Mouse (Mus musculus) cerebellum, adult (tissue): Measurements from ENCODE around the gene Fbxw8.

Source experiments
- ATAC-seq: cut with Nextera tagmentation; 2 replicates; pipeline ENCODE4 v1.9.2; 2017; ENCODE audit warnings: mild to moderate bottlenecking, moderate library complexity, mixed read lengths; ENCODE audit not compliant: insufficient number of reproducible peaks, low FRiP score, low TSS enrichment

Fbxw8 gene

GRCm38 (mm10) chr5:118160691-118161090 is 5.4 kb upstream of the Fbxw8 start:
- ATAC-seq = no peak

GRCm38 (mm10) chr5:118156976-118157375 is 1.7 kb upstream of the Fbxw8 start:
- no peak for ATAC-seq

DNA sequence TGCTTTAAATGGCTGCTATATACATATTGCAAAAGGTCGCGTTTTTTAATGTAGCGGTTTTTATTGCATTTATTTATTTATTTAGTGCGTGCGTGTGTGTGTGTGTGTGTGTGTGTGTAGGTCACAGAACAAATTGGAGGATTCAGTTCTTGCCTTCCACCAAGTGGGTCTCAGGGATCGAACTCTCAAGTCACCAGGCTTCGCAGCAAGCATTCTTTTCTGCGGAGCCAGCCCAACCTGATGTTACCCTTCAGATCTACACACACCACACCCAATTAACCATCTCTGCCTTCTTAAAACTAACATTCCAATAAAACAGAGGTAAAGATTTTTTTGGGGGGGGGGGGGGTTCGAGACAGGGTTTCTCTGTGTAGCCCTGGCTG is 292 bp upstream of the Fbxw8 start:
- ATAC-seq = no peak

- no peak for ATAC-seq
Measured at GRCm38 (mm10) chr5:118149711-118150110, 5.6 kb downstream of the Fbxw8 start.

DNA sequence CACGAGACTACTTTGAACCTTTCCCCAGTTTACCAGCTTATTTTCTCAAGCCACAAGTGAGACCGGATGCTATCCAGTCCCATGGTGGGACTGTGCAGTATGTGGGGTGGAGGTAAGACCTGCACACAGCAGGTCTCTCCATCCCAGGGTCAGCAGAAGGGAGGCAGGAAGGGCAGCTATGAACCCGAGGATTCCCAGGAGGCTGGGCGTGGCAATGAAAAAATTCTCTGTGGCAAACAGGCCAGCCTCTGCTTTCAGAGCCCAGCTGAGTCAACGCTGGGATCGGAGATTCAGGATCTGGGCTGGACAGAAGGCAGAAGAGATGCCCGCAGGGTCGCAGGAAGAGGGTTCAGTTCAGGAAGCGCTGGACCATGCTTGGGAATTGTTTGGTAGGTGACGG is 8.0 kb downstream of the Fbxw8 start:
- no peak for ATAC-seq

DNA sequence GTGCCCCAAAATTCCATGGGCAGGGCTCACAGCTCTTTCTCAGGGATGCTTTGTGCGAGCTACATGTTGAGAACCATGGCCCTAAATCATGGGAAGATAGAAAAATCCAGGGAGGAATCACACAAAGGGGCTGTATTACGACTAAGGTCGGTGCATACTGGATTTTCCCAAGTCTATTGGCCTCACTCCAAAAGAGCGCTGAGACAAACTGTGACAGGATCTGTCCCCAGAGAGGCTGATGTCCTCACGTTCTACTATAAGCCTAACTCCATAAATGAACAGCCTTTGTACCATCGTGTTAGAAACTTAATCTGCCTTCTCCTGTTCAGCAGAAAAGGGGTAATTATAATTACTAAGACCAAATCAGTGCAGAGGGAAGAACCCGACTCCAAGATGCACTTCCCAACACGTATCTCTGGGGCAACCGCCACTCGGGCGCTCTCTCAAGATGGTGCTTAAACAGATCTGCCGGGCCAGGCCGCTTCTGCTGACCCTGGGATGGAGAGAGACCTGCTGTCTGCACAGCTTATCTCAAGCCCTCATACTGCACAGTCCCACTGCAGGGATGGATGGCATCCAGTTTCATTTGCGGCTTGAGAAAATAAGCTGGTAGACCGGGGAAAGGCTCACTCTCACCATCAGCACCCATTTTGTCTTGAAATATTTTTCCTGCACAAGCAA is 9.1 kb downstream of the Fbxw8 start:
- no peak for ATAC-seq

DNA sequence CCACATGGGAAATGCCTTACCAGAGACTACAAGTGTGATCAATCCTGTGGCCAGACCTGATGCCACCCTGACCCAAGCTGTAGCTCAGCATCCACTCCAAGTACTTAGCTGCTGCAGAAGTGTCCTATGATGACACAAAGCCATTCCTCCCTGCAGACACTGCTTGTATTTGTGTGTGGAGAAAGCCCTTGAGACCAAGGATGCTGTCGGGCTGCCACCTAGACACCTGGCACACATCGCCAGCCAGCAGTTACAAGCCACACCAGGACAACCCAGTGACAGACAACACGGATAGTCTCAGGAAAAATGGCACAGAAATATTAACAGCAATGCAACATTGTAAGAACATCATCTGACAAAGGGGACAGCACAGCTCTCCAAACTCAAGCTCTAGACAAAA is 9.8 kb downstream of the Fbxw8 start:
- ATAC-seq = no peak

GRCm38 (mm10) chr5:118144770-118145169 is 10.5 kb downstream of the Fbxw8 start:
- ATAC-seq = no peak

- no peak for ATAC-seq
Measured at GRCm38 (mm10) chr5:118144327-118144726, 10.9 kb downstream of the Fbxw8 start.

DNA sequence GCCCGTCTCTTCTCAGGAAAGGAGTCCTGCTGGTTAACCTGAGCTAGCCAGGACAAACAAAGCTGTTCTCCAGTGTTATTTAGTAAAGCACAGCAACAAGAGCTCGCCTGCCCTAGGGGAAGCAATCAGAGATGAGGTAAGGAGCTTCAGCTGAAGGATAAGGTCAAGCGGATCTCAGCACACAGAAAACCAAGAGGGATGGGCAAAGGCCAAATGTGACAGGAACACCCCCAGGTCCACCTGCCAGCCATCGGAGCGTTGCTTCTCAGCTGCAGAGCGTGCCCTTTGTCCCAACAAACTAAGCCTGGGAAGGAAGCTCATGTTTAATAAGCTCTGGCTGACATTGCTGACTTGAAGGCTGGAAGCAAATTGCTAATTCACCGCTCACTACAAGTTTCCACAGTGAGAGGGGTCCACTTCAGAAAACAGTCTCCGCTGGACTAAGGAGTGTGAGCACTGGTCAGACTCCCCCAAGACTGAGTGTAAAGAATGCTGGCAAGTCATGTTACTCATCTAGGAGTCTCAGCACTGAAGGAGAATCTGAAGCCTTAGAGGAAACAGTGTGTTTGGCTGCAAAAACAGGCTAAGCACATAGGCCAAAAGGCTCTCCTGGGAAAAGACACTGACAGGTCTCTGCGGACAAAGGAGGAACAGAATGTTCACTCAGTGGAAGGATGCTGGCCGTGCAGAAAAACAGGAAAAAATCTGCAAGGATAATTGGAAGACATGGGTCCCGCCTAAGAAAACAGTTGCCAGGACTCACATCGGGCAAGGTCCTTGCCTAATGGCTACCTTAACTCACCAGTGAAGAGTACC is 11.8 kb downstream of the Fbxw8 start:
- ATAC-seq = no peak

GRCm38 (mm10) chr5:118142471-118142870 is 12.8 kb downstream of the Fbxw8 start:
- no peak for ATAC-seq

DNA sequence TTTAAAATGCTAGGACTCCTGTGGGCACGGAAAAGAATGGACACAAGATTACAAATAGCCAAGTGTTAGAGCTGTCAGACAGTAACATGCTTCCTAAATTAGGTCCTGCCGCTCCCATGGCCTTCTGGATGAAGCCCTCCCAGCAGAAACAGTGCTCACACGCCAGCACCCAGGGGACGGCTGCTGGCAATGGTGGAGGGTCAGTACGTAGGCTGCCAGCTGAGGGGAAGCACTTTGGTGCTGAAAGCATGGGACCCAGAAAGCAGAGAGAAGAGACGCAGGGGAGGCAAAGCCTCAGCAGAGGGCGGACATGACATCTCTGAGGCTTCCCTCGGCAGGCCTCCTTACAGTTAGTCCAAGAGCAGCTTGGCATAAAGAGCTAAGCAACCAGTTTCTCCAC is 15.6 kb downstream of the Fbxw8 start:
- no peak for ATAC-seq

GRCm38 (mm10) chr5:118136391-118136790 is 18.9 kb downstream of the Fbxw8 start:
- no peak for ATAC-seq

GRCm38 (mm10) chr5:118128651-118129050 is 26.6 kb downstream of the Fbxw8 start:
- no peak for ATAC-seq

- ATAC-seq = no peak
Measured at GRCm38 (mm10) chr5:118128208-118128607, 27.1 kb downstream of the Fbxw8 start.

DNA sequence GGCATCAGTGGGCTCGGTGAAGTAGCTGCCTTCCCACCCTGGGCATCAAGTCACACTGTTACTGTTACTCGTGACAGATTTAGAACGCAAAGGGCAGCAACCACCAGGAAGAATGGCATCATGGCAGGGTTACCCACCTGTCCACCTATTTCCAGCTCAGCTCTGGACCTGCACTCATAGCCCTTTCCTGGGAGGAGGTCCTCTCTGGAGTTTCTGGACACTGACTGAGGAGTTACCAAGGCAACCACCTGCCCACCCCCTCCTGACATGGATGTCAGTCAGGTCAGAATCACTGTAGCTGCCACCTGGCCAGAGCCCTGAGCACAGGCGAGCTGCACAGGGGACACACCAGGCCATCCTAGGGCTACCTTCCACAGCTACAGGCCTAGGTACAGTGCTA is 28.6 kb downstream of the Fbxw8 start:
- ATAC-seq = peak; percentile 27; the same call in 1 of the 2 replicates

DNA sequence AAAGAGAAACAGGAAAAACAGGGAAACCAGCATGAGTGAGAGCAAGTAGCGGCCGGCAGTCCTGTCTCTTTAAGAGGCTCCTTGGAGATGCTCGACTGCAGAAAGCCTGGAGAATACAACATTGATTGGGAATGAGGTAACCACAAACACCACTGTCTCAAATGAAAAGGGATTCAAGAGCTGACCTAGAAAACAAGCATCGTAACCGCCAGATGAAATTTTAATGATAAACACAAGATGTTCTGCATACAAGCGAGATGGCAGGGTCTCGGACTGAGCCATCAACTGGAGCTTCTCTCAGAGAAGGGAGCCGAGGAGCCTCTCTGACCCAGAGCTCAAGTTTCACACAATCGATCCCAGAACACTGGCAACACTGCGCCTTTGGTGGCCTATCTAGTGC is 32.2 kb downstream of the Fbxw8 start:
- no peak for ATAC-seq

DNA sequence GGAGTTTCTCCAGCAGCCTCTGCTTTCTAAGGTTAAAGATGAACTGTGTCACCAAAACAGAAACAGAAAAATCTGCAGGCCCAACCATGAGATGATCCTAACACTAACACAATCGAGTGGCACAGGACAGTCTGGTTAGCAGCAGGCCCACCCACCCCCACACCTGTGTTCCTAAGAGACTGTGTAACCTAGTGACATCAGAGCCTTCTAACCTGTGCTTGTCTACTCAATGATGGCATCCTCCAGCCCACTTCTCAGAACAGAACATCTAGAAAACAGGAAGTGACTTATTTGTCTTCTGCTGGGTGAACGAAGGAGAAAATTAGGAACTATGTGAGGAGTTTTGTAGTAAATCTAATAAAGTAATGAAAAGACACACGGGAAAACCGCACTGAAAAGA is 33.3 kb downstream of the Fbxw8 start:
- ATAC-seq = no peak

- ATAC-seq = no peak
Measured at GRCm38 (mm10) chr5:118120670-118121069, 34.6 kb downstream of the Fbxw8 start.

DNA sequence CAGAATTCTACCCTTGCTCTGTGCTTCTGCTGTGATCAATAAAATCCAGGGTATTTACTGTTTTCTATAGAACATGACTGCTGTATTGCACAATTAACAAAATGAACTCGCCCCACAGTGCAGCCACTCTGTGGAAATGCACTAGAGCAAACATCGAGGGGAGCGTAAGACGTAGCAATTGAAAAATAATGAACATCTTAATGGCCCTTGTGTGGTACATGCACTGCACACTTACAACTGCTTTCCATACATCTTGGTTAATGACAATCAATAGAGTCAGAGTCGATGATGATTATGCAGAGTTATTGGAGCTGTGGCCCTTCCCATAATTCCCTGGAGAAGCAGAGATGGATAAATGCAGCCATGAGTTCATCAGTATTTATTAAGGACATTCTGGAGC is 36.3 kb downstream of the Fbxw8 start:
- ATAC-seq = no peak

DNA sequence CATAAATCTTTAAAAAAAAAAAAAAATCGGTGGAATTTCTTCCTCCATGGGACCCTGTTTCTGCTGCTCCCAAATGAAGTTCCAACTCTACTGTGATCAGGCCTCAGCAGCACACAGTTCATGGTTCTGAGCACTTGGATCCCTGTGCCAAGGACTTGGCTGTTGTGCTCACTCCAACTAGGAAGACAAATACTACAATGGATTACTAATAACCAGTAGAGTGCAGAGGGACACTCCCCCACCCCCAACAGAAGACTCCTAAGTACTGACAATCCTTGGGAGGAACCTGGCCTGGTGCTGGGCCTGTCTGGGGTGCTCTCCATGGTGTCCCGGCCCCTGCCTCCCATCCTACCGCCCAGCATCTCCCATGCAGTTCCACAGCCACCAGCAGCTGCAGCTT is 36.9 kb downstream of the Fbxw8 start:
- no peak for ATAC-seq

DNA sequence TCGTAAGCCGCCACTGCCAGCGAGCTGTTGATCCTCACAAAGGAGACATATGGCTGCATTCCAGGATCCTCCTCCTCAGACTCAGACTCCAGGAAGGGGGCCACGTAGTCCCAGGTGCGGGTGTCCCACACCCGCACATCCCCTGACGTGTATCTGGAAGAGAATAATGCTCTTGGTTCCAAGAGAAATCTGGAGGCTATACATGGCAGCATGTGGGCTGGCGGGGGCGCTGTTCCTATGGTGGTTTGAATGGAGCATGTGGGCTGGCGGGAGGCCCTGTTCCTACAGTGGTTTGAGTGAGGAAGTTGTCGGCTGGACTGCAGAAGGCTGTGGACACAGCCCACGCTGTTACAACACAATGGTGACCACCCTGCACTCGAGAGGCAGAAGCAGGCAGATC is 41.6 kb downstream of the Fbxw8 start:
- no peak for ATAC-seq
